Mouse (Mus musculus) layer of hippocampus, postnatal 36 days (tissue): ENCODE results near the gene Olfr91. TPM values are rescaled to one million over a fixed set of nuclear protein-coding genes. Genes with fewer than 3 reads are reported as not detected.

ENCODE experiments used
- DNase-seq, 2 experiments: peaks; one replicate each; pipeline ENCODE4 v3.0.0; 2022
- total RNA-seq, 2 experiments: library from RNA; stranded (reverse); gene quantifications; 2 replicates each; pipeline ENCODE4 v1.2.3; 2021

The Olfr91 gene
- total RNA-seq, 2 experiments from 2014 or later = not detected

DNA sequence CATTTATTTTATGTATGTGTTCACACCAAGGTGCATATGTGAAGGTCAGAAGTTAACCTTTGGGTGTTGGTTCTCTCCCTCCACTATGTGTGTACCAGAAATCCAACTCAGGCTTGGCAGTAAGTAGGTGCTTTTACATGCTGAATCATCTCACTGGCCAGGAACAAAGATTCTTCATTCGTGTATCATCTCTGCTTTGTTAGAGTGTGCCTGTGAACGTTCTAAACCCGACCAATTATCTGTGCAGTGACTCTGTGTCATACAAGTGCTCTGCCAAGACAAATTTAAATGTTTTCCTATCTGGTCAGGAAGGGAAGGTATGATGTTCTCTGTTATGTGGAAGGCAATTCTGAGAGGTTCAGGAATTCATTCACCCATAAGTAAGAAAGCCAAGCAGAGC lies 36.6 kb downstream of the Olfr91 start:
- no peak for DNase-seq

DNA sequence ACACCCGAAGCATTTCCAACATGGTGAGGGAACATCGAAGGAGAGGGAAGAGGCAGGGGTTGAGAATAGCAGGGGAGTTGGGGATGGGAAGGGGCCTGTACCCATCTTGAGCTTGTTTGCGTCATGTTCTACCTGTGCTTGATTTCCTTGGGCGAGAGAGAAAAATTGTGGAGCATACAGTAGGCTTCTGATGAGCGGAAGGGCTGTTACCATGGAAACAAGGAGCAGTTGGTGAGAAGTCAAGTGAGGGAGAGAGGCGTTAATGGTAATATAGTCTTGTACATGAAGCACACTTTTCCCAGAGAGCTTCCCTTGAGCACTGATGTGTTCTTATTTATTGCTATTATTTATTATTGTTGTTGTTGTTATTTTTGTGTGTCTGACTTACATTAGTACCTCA lies 41.1 kb downstream of the Olfr91 start:
- DNase-seq = no peak

DNA sequence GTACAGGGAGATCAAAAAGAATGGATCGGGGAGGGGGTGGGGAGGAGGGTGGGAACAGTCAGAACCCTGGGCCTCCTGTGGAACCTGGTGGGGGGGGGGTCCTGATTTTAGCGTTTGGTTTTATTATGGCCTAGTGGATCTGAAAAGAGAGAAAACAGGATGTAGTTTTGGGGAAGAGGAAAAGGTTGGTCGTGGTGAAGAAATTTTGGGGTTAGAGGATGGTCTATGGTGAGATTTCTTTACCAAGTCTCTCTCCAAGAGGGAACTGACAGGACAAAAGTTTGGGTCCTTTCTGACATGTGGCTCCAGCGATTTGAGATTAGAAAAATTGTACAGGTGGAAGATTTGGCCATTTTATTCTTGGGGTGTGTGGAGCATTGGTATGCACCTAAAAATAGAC lies 46.3 kb downstream of the Olfr91 start:
- DNase-seq = no peak

DNA sequence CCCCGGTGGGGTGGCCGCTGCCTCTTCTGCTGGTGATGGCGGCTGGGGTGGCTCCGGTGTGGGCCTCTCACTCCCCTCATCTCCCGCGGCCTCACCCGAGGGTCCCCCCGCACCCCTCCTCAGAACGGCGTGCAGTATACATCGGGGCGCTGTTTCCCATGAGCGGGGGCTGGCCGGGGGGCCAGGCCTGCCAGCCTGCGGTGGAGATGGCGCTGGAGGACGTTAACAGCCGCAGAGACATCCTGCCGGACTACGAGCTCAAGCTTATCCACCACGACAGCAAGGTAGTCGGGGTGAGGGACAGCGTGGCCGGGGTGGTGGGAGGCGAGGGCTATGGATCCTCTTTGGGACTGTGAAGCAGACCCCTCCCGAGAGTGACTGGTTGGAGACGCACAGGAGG lies 47.2 kb downstream of the Olfr91 start:
- peak in 1 of 2 experiments; percentile 54 for DNase-seq

DNA sequence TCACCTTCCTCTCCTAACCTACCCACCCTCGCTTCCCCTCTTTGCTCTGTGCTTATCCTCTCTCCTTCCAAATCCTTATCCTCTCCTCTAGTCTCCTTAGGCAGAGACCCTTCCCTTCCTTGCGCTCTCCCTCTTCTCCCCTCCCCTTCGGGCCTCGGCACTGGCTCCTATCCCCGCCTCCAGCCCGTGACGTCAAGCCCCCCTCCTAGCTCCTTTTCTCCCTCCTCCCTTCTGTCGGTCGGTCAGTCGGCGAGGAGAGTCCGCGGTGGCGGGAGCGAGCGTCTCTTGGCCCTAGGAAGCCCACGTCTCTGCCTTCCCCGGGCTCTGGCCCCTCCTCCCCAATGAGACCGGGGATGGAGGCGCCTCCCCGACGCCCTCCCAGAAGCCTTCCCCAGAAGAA lies 47.7 kb downstream of the Olfr91 start:
- DNase-seq = peak; percentile 93

DNA sequence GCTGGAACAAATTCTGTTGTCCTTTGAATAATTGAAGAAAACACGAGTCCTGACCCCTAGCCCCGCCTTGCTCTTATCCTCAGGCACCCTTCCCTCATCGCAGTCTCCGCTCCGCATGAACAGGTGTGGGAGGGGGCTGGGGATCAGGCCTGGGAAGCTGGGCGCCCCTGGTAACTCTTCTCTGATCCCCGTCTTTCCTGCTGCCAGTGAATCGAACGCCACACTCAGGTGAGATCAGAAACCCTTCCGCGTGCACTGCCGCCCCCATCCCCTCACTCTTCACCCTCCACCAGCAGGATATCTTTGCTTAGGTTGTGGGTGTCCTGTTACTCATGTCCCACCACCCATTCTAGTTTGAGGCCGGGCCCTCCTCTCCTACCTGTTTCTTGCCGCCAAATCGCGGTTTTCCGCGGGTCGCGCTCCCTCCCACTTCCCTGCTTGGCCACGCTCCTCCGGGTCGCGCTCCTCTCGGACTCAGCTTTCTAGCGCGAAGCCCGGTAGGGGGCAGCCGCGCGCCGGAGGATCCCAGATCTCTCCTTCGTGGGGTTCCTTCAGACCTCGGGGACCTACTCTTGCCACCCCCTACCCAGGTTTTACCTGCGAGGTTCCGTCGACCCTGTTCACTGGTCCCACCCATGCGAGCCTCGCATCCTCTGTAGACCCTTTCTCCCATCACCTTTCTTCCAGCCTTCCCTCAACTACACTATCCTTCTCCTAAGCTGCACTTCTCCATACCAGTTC lies 48.3 kb downstream of the Olfr91 start:
- DNase-seq = peak; percentile 81 to 84

DNA sequence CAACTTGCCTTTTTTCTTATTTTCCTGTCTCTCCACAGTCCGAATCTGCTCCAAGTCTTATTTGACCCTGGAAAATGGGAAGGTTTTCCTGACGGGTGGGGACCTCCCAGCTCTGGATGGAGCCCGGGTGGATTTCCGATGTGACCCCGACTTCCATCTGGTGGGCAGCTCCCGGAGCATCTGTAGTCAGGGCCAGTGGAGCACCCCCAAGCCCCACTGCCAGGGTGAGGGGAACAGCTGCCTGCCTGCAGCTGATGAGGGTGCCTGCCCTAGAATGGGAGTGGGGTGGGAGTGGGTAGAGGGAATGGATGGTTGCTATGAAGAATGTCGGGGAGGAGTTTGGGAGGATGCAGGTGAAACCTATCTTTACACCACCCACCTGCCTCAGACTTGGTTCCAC lies 49.7 kb downstream of the Olfr91 start:
- no peak for DNase-seq

DNA sequence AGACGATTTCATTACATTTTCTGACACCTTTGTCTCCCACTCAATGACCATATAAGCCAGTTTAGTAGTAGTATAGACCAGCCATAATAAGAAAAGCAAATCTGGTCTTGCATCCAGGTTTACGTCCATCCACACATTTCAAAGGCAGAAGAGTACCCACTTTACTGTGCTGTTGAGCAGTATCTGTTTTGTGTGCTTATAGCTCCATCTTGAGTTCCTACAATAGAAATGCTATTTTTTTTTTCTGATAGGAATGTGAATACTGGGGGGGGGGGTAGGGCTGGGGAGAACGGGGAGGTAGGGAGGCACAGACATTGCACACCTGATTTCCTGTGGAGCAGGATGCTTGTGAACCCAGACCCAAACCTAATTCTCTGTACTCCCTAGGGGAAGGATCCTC lies 50.1 kb downstream of the Olfr91 start:
- DNase-seq = no peak

DNA sequence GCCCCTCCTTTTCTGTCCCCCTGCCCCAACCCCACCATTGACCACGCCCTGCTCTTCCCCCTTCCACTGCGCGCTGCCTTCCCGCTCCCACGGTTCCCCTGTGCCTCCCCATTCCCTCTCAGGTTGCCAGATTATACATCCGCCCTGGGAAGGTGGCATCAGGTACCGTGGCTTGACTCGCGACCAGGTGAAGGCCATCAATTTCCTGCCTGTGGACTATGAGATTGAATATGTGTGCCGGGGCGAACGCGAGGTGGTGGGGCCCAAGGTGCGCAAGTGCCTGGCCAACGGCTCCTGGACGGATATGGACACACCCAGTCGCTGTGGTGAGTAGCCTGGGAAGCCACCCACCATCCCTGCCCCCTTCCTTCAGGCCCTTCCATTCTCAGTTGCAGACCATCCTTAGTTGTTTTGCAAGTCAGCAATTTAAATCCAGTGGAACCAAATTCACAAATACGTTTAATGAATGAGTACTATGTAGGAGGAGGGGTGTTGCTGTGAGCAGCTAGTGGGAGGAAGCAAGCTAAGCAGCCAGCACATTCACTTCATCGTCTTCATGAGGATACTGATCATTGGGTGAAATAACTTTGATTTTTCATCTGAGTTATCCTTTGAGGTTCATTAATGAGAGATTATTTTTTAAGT lies 50.6 kb downstream of the Olfr91 start:
- no peak for DNase-seq

DNA sequence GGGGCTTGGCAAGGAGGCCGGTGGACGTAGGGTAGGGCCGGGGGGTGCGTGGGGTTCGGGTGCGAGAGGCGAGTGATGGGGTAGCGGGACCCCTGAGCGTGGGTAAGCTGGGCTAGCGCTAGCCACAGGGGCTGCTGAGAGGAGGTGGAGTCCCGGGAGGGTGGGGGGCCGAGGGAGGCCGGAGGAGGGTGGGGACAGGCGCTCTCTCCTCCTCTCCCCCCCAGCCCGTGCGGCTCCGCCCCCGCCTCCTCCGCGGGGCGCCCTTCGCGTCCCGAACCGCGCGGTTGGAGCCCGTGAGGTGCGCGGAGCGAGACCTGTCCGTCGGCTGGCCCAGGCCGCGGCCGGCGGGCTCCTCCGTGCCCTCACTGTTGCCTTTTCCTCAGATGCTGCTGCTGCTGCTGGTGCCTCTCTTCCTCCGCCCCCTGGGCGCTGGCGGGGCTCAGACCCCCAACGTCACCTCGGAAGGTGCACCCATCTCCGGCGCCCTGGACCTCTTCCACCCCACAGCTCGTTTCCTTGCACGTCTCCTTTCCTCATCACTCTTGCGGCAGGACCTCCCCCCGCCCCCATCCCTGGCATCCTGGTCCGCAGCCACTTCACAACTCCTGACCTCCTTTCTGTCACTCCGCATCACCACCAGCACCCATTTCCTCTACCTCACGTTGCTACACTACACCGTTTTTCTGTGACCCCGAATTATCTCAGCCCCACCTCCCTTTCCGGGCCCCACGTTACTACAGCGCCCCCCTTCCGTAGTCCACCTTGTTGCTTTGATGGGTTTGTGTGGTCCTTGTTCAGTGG lies 51.6 kb downstream of the Olfr91 start:
- peak; percentile 63 to 68 for DNase-seq

DNA sequence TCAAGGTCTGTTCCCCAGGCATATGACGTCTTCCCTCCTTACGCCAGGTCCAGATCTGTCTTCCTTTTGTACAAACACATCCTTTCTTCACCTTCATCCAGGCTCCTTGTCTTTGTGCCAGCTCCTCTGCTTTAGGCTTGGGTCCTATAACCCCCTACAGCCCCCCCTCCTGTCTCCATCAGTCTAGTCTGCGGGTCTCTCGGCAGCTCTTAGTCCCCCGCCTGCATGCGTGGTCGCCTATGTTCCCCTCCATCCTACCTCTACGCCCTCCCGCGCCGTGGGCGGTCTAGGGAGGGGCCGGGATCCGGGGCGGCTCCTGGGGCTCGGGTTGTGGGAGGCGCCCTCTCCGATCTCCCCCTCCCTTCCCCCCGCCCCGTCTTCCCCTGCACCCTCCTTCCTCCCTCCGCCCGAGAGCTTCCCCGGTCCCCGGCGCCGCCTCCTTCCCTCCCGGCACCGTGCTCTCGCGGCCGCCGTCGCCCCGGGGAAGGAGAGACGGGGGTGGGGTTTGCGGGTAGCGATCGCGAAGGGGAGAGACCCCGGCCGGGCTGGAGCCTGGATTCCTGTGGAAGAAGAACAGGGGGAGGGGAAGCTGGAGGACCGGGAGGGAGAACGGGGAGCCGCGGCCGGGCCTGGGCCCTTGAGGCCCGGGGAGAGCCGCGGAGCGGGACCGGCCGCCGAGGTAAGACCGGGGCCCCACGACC lies 52.3 kb downstream of the Olfr91 start, which contains the start of gene Gabbr1:
Gabbr1 (plus strand) TSS at position 356 of the 701 bp plus-strand sequence.
- peak; percentile 81 to 83 for DNase-seq

DNA sequence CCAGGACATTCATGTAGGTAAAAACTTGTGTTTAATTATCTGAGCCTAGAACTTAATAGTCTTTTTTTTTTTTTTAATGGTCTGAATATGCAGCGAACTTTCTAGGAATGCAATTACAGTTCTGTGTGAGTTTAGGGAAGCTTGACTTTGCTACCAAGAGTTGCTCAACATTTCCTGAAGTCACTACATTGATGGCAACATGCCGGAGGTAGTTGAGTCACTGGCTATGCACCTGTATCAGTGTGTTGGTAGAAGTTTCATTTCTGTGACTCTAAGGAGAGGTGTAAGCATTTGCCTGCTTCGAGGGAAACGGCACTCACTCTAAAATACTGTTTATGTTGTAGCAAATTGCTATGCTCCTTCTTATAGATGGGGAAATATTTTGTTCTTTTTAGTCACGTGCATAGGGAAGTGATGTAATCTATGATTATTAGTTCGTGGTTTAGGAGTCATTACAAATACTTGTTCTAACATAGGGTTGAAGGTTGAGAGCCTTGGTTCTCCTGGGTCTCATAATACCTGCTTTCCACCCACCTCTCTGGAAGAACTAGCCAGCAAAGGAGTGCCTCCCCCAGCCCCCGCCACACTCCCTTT lies 53.3 kb downstream of the Olfr91 start:
- DNase-seq = no peak

Other genes with a start within 250 kb of the Olfr91 start
- gene Trim15, start 231.1 kb downstream of the Olfr91 start, total RNA-seq = not detected
- gene Trim10, start 228.7 kb downstream of the Olfr91 start, total RNA-seq = not detected
- not detected for gene Trim40, start 208.2 kb downstream of the Olfr91 start, total RNA-seq
- not detected for gene Trim31, start 200.2 kb downstream of the Olfr91 start, total RNA-seq
- 1 to 10 TPM; 4.4 to 7.3 TPM for gene Rnf39, start 155.4 kb downstream of the Olfr91 start, total RNA-seq
- 100 to 1,000 TPM; 132 to 138 TPM for gene Ppp1r11, start 146.5 kb downstream of the Olfr91 start, total RNA-seq
- 10 to 100 TPM; 37.6 to 41.3 TPM for gene Znrd1, start 139.7 kb downstream of the Olfr91 start, total RNA-seq
- gene Znrd1as, start 139.7 kb downstream of the Olfr91 start, total RNA-seq = 1 to 10 TPM; 6.1 to 8.8 TPM
- gene 2410137M14Rik, start 117.0 kb downstream of the Olfr91 start, total RNA-seq = not detected
- gene H2-M5, start 108.7 kb downstream of the Olfr91 start, total RNA-seq = 1 to 10 TPM in 1 of 2 experiments, under 1 TPM in 1; 1.00 to 1.1 TPM
- 10 to 100 TPM; 15.9 to 18.1 TPM for gene Zfp57, start 97.1 kb downstream of the Olfr91 start, total RNA-seq
- gene Mog, start 74.9 kb downstream of the Olfr91 start, total RNA-seq = 10 to 100 TPM; 67.6 to 72.6 TPM
- gene Gabbr1, start 52.3 kb downstream of the Olfr91 start, total RNA-seq = 100 to 1,000 TPM; 688 to 703 TPM
- gene Olfr90, start 9.8 kb downstream of the Olfr91 start, total RNA-seq = not detected
- not detected for gene Olfr92, start 21.8 kb upstream of the Olfr91 start, total RNA-seq
- gene Olfr93, start 63.2 kb upstream of the Olfr91 start, total RNA-seq = not detected
- gene Ubd, start 95.6 kb upstream of the Olfr91 start, total RNA-seq = not detected
- gene Olfr94, start 102.7 kb upstream of the Olfr91 start, total RNA-seq = not detected
- gene Olfr95, start 114.8 kb upstream of the Olfr91 start, total RNA-seq = not detected
- gene Olfr96, start 121.9 kb upstream of the Olfr91 start, total RNA-seq = not detected
- not detected for gene Olfr97, start 139.1 kb upstream of the Olfr91 start, total RNA-seq
- not detected for gene Olfr98, start 165.5 kb upstream of the Olfr91 start, total RNA-seq
- 1 to 10 TPM; 1.5 to 2.0 TPM for gene H2-M3, start 171.9 kb upstream of the Olfr91 start, total RNA-seq
- not detected for gene Olfr99, start 185.2 kb upstream of the Olfr91 start, total RNA-seq
- not detected for gene Olfr101, start 206.0 kb upstream of the Olfr91 start, total RNA-seq
- gene Olfr102, start 218.8 kb upstream of the Olfr91 start, total RNA-seq = not detected
- not detected for gene Olfr103, start 241.4 kb upstream of the Olfr91 start, total RNA-seq